ENCODE assay signal across 8 mouse cellular contexts in the genomic region with DNA sequence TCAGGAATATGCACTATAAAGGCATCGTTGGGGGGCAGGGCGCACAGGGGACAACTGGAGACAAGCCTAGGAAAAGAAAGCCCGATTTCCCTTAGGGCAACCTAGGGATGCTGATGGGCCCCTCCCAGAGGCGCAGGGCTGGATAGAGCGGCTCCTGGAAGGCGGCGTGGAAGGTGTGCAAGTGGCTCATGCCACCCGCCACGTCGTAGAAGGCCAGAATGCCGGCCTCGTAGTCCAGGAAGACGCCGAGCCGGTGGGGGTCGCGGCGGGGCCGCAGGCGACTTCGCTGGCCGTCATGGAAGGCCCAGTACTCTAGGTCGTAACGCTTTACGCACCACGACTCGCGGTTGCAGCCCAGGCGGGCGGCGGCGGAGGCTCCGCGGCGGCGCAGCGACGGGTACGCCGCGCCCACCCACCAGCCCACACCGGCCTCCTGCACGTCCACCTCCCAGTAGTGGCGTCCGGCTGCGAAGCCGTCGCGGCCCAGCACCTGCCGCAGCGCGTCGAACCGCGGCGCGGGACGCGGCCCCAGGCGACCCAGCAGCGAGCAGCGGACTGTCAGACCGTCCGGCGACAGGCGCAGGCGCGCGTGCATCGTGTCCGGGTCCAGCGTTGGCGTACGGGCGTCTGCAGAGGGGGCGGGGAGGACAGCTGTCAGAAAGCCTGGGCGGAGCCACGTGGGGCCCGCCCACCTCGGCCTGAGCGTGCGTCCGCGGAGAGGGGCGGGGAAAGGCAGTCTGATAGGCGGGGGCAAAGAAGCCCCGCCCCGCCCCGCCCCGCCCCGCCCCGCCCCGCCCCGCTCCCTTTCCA. TPM values are rescaled to one million over a fixed set of nuclear protein-coding genes. Genes with fewer than 3 reads are reported as not detected.
DNase-seq lines count a peak whose midpoint lies in the region; ATAC-seq lines count a peak whose summit lies in the region.

No protein-coding gene starts in this region.

- H3K9me3 ChIP-seq in embryonic facial prominence, embryonic 13.5 days: no peaks in the 10 kb centered on the region
- no peaks in the 10 kb centered on the region for H3K9me3 ChIP-seq in limb, embryonic 11.5 days (ENCODE audit: control insufficient read depth, low read length)
- H3K9me3 ChIP-seq in midbrain, embryonic 14.5 days (ENCODE audit: control insufficient read depth, low read length): no peaks in the 10 kb centered on the region

- peak overlapping the region; percentile 65 for H3K4me3 ChIP-seq in embryonic facial prominence, embryonic 13.5 days
- peak overlapping the region; percentile 51 for H3K4me3 ChIP-seq in limb, embryonic 11.5 days (ENCODE audit: low read depth, low read length)
- H3K4me3 ChIP-seq in midbrain, embryonic 14.5 days (replicated peaks; ENCODE audit: low read depth, low read length): peak overlapping the region; percentile 59

- peaks cover 7% of the 10 kb centered on the region for H3K4me1 ChIP-seq in embryonic facial prominence, embryonic 13.5 days
- H3K4me1 ChIP-seq in limb, embryonic 11.5 days (ENCODE audit: control insufficient read depth, insufficient read depth, low read length): 0 out of 2 replicates have a peak, but pooled peaks cover 2% of the 10 kb centered on the region
- H3K4me1 ChIP-seq in midbrain, embryonic 14.5 days (ENCODE audit: control insufficient read depth, insufficient read depth, low read length): no peaks in the 10 kb centered on the region

- ATAC-seq in embryonic facial prominence, embryonic 13.5 days (ENCODE audit: insufficient number of reproducible peaks, insufficient read depth, low FRiP score, low TSS enrichment, low read depth): peak; percentile 88
- peak; percentile 93 for ATAC-seq in limb, embryonic 11.5 days (ENCODE audit: insufficient number of reproducible peaks, low FRiP score, low TSS enrichment, low read depth)
- ATAC-seq in midbrain, embryonic 14.5 days (ENCODE audit: low FRiP score, low TSS enrichment): peak; percentile 95

- H3K9ac ChIP-seq in embryonic facial prominence, embryonic 13.5 days: peak overlapping the region; percentile 73
- H3K9ac ChIP-seq in limb, embryonic 11.5 days (ENCODE audit: low read length): peak overlapping the region; percentile 23; the same call in 1 of the 2 replicates
- peak overlapping the region; percentile 70 for H3K9ac ChIP-seq in midbrain, embryonic 14.5 days (replicated peaks; ENCODE audit: low read length)

- DNase-seq in 3T3-L1 (ENCODE audit: low read depth, low spot score): peak; percentile 86
- peak; percentile 90 to 94 for DNase-seq in adrenal gland, postnatal 4 days (ENCODE audit: low spot score in 2 of 2)
- peak; percentile 96 to 97 for DNase-seq in heart, adult 18-20 months
- DNase-seq in kidney, adult 18-20 months: peak; percentile 97
- peak; percentile 95 for DNase-seq in limb, embryonic 11.5 days (ENCODE audit: low spot score)
- peak; percentile 95 for DNase-seq in midbrain, embryonic 14.5 days
- peak; percentile 90 for DNase-seq in spleen, adult 12 weeks (ENCODE audit: low spot score)

- H3K36me3 ChIP-seq in embryonic facial prominence, embryonic 13.5 days: peaks cover 28% of the 10 kb centered on the region
- 0 out of 2 replicates have a peak, but pooled peaks cover 2% of the 10 kb centered on the region for H3K36me3 ChIP-seq in limb, embryonic 11.5 days (ENCODE audit: control insufficient read depth, insufficient read depth, low read length)
- peaks cover 16% of the 10 kb centered on the region for H3K36me3 ChIP-seq in midbrain, embryonic 14.5 days (ENCODE audit: control insufficient read depth, insufficient read depth, low read length)

- H3K27me3 ChIP-seq in embryonic facial prominence, embryonic 13.5 days: peaks cover 21% of the 10 kb centered on the region
- H3K27me3 ChIP-seq in limb, embryonic 11.5 days (ENCODE audit: control insufficient read depth, insufficient read depth, low read length): peaks cover 17% of the 10 kb centered on the region
- H3K27me3 ChIP-seq in midbrain, embryonic 14.5 days (ENCODE audit: control insufficient read depth, insufficient read depth, low read length): peaks cover 4% of the 10 kb centered on the region; the same call in 1 of the 2 replicates

- no peak overlapping the region for H3K27ac ChIP-seq in embryonic facial prominence, embryonic 13.5 days
- no peak overlapping the region for H3K27ac ChIP-seq in limb, embryonic 11.5 days (replicated peaks; ENCODE audit: low read depth, low read length)
- H3K27ac ChIP-seq in midbrain, embryonic 14.5 days (replicated peaks; ENCODE audit: low read depth, low read length): peak overlapping the region; percentile 60; the same call in 1 of the 2 replicates

- H3K4me2 ChIP-seq in embryonic facial prominence, embryonic 13.5 days: peak overlapping the region; percentile 91
- H3K4me2 ChIP-seq in limb, embryonic 11.5 days (ENCODE audit: low read depth, severe bottlenecking): peak overlapping the region; percentile 93
- H3K4me2 ChIP-seq in midbrain, embryonic 14.5 days (ENCODE audit: low read length): peak overlapping the region; percentile 74

- under 1% methylated on average over 93 of the region's 94 CpGs for WGBS in embryonic facial prominence, embryonic 13.5 days
- under 1% methylated on average over 94 of the region's 94 CpGs for WGBS in limb, embryonic 11.5 days
- under 1% methylated on average over 94 of the region's 94 CpGs for WGBS in midbrain, embryonic 14.5 days

RNA-seq across cellular contexts. Expression of gene Nans, which starts 18.0 kb away (rescaled TPM):
- total RNA-seq in adrenal gland, postnatal 4 days (2021): 10 to 100 TPM; 51.0 to 51.3 TPM
- polyA plus RNA-seq in embryonic facial prominence, embryonic 13.5 days (2015; fragmentation: Nextera tagmentation; extraction: Ambion mirVana): 88.1 and 105 TPM in 2 replicates
- 10 to 100 TPM; 14.9 to 19.2 TPM for total RNA-seq in heart, adult 18-20 months (2021)
- 94.8 and 98.0 TPM in 2 replicates for polyA plus RNA-seq in limb, embryonic 11.5 days (2014; fragmentation: Nextera tagmentation; extraction: Ambion mirVana)
- polyA plus RNA-seq in midbrain, embryonic 14.5 days (2014; fragmentation: Nextera tagmentation; extraction: Ambion mirVana): 47.3 and 47.5 TPM in 2 replicates

RNA-seq across cellular contexts. Expression of gene Trim14, which starts 28.9 kb away (rescaled TPM):
- total RNA-seq in adrenal gland, postnatal 4 days (2021): 1 to 10 TPM; 7.2 to 7.5 TPM
- polyA plus RNA-seq in embryonic facial prominence, embryonic 13.5 days (2015; fragmentation: Nextera tagmentation; extraction: Ambion mirVana): 1.9 and 2.3 TPM in 2 replicates
- total RNA-seq in heart, adult 18-20 months (2021): 1 to 10 TPM; 1.8 to 3.0 TPM
- polyA plus RNA-seq in limb, embryonic 11.5 days (2014; fragmentation: Nextera tagmentation; extraction: Ambion mirVana): 0.36 and 0.95 TPM in 2 replicates
- 0.96 and 2.4 TPM in 2 replicates for polyA plus RNA-seq in midbrain, embryonic 14.5 days (2014; fragmentation: Nextera tagmentation; extraction: Ambion mirVana)

RNA-seq across cellular contexts. Expression of gene Anp32b, which starts 56.3 kb away (rescaled TPM):
- 100 to 1,000 TPM; 185 to 204 TPM for total RNA-seq in adrenal gland, postnatal 4 days (2021)
- 313 and 339 TPM in 2 replicates for polyA plus RNA-seq in embryonic facial prominence, embryonic 13.5 days (2015; fragmentation: Nextera tagmentation; extraction: Ambion mirVana)
- 10 to 100 TPM; 55.2 to 56.6 TPM for total RNA-seq in heart, adult 18-20 months (2021)
- 403 and 422 TPM in 2 replicates for polyA plus RNA-seq in limb, embryonic 11.5 days (2014; fragmentation: Nextera tagmentation; extraction: Ambion mirVana)
- 64.0 and 70.4 TPM in 2 replicates for polyA plus RNA-seq in midbrain, embryonic 14.5 days (2014; fragmentation: Nextera tagmentation; extraction: Ambion mirVana)

Comparison
In these comparisons a context has a peak if more than half of its experiments do, and no peak if none do; other contexts are left out.
1. H3K9ac ChIP-seq: peak in every context shown above with its lines; median percentile 73 in embryonic facial prominence, embryonic 13.5 days; 70 in midbrain, embryonic 14.5 days; 23 in limb, embryonic 11.5 days.